Mouse (Mus musculus): Measurements from ENCODE around the gene Pigf. TPM values are rescaled to one million over a fixed set of nuclear protein-coding genes. Genes with fewer than 3 reads are reported as not detected.
A peak's percentile ranks its signal among the peaks of the same experiment; 100 is the strongest.

Pigf gene
- polyA plus RNA-seq, 1 experiment: not detected

DNA sequence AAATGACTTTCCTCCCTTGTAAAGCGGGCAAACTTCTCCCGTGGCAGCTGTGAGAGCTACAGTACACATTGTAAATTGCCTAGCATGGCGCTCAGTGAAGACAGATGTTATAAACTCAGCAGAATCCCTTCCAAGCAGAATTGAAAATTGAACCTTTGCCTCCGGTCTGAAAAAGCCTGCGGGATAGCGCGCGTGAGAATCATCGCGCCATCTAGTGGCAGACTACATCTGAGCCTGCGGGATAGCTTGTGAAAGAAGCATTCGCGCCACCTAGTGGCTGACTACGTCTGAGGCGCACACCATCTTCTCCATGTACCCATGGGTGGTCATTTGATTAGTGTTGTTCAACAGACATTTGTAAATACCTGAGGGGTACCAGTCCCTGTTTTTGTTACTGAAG lies 19.2 kb upstream of the Pigf start:
- peaks cover 5% of the 10 kb centered on the region for H3K4me1 ChIP-seq (ENCODE audit: control insufficient read depth, insufficient read depth, low read length)
- under 1% methylated on average over 15 of the region's 15 CpGs for WGBS
- TF ChIP-seq CTCF (IDR thresholded peaks at IDR 0.05; ENCODE audit: insufficient read depth, low read depth, low read length) (peak; percentile 100), POLR2A (IDR thresholded peaks at IDR 0.05; ENCODE audit: insufficient read depth, low read depth, low read length) (no peak)
- no peak overlapping the region for H3K4me3 ChIP-seq (ENCODE audit: insufficient read depth, low read depth, low read length)
- no peak overlapping the region for H3K27ac ChIP-seq (ENCODE audit: insufficient read depth, low read depth, low read length)

DNA sequence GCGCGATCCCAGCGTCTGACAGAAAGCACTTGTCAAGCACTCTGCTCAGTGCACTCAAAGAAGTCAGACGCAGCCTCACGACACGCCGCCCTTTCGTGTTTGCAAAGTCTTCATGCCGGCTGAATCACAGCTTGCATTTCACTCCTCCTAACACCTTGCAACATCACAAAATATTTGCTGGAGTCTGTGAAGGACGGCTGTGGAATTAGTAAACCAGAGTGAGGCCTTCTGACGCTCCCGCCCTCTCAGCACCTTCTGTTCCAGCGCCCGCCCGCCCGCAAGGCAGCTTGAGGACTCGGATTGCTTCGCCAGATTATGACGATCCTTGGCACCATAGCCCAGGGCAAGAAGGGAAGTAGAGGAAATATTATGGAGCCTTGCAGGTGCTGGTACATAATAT lies 16.5 kb upstream of the Pigf start:
- TF ChIP-seq POLR2A (IDR thresholded peaks at IDR 0.05; ENCODE audit: insufficient read depth, low read depth, low read length) (no peak), CTCF (IDR thresholded peaks at IDR 0.05; ENCODE audit: insufficient read depth, low read depth, low read length) (no peak)
- no peak overlapping the region for H3K27ac ChIP-seq (ENCODE audit: insufficient read depth, low read depth, low read length)

DNA sequence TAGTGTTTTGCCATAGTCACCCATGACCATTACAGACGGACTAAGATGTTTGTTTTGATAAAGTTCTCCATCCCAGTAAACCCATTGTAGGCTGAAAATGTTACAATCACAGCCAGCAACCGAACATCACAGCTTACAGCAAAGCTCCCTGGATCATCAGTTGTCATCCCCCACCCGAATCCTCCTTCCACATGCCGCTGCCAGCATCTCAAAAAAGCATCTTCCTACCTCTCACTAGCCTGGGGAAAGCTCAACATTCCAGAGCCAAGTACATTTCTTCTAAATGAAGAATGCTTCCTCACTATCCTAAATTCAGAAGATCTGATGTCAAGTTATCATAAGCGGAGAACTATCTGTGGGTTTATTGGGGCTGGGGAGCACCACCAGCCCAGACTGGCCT lies 13.3 kb upstream of the Pigf start:
- Histone ChIP-seq H3K4me1 (ENCODE audit: control insufficient read depth, insufficient read depth, low read length) (no peaks in the 10 kb centered on the region), H3K4me3 (ENCODE audit: insufficient read depth, low read depth, low read length) (no peak overlapping the region), H3K27ac (ENCODE audit: insufficient read depth, low read depth, low read length) (no peak overlapping the region)
- WGBS: 92% methylated on average over 5 of the region's 5 CpGs
- TF ChIP-seq CTCF (IDR thresholded peaks at IDR 0.05; ENCODE audit: insufficient read depth, low read depth, low read length): no peak

More for the DNA sequence above, 16.5 kb upstream of the Pigf start:
- Histone ChIP-seq H3K4me3 (ENCODE audit: insufficient read depth, low read depth, low read length) (no peak overlapping the region), H3K4me1 (ENCODE audit: control insufficient read depth, insufficient read depth, low read length) (no peaks in the 10 kb centered on the region)
- WGBS: 77% methylated on average over 19 of the region's 19 CpGs

DNA sequence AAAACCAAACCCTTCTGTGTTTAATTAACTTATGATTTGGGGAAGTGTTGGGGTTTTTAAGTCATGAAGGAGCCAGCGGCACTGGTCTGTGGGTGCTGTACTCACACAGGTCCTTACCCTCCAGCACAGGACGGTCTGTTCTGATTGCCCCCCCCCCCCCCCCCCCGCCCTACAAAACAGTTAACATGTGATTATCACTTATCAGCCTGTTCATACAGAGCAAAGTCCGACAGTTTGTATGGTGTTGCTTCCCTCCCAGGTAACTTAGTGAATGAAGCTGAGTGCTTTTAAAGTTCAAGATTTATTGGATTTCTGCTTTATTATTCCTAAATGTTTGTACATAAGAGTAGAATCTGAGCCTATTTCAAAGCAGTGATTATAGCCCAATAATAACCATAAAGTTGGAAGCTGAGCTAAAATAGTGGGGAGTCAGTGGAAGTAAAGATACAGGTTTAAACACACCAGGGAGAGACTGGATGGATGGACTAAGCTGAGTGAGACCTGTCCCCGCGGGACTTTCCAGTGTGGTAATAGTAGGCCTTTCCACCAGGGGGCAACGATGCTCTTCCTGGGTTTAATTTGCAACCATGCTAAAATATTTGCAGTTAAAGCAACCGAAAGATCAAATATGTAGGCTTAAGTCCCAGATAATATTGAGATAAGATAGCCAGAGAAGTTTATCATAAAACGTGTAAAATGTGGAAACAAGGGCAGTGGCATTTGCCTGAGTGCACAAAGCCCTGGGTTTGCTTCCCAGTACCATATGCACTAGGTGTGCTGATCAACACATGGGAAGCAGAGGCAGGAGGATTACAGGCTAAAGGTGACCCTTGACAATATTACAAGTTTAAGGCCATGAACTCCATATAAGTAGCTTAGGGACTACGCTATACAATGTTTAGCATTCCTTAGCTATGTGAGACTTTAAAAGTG lies 11.2 kb upstream of the Pigf start:
- 53% methylated on average over 10 of the region's 10 CpGs for WGBS
- TF ChIP-seq POLR2A (IDR thresholded peaks at IDR 0.05; ENCODE audit: insufficient read depth, low read depth, low read length) (no peak), CTCF (IDR thresholded peaks at IDR 0.05; ENCODE audit: insufficient read depth, low read depth, low read length) (no peak)

DNA sequence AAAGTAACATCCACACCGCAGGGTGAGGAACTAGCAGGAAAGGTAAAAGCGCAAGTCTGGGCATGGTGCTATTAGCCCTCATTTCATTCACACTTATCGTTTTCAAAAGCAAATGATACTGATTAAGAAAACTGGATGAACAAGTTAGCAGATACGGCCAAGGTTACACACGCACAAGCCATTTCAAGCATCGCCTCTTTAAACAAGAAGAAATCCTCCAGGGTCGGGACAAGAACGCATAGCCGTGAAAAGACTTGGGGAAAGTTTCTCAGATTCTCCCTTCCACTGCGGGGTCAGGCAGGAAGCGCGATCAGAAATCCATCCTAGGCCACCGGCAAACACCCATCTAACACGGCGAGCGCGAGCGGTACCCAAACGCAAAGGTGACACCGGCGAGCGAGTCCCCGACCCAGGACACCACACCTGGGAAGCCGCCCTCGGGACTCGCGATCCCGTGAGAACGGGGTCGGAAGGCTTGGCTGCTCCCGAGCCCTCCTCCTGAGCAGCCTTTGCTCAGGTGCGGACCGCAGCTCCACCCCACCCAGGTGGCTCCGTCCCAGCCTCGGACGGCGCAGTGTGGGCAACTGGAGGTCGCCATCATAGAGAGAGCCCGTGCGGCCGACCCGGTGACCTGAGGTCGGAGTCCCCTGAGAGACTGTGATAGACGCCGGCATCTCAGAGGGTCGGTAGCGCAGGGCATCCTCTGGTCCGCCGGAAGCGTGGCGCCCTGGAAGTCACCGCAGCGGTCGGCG lies 539 bp downstream of the Pigf start:
- H3K4me3 ChIP-seq (ENCODE audit: insufficient read depth, low read depth, low read length): peak overlapping the region; percentile 72
- no peaks in the 10 kb centered on the region for H3K4me1 ChIP-seq (ENCODE audit: control insufficient read depth, insufficient read depth, low read length)
- 1% methylated on average over 55 of the region's 55 CpGs for WGBS
- no peak overlapping the region for H3K27ac ChIP-seq (ENCODE audit: insufficient read depth, low read depth, low read length)
- no peak for TF ChIP-seq CTCF (IDR thresholded peaks at IDR 0.05; ENCODE audit: insufficient read depth, low read depth, low read length)
- TF ChIP-seq POLR2A (IDR thresholded peaks at IDR 0.05; ENCODE audit: insufficient read depth, low read depth, low read length): 0 out of 2 replicates have a peak, but pooled peaks have one; percentile 4

More for the DNA sequence above, 11.2 kb upstream of the Pigf start:
- Histone ChIP-seq H3K4me3 (ENCODE audit: insufficient read depth, low read depth, low read length) (no peak overlapping the region), H3K4me1 (ENCODE audit: control insufficient read depth, insufficient read depth, low read length) (no peaks in the 10 kb centered on the region), H3K27ac (ENCODE audit: insufficient read depth, low read depth, low read length) (no peak overlapping the region)

DNA sequence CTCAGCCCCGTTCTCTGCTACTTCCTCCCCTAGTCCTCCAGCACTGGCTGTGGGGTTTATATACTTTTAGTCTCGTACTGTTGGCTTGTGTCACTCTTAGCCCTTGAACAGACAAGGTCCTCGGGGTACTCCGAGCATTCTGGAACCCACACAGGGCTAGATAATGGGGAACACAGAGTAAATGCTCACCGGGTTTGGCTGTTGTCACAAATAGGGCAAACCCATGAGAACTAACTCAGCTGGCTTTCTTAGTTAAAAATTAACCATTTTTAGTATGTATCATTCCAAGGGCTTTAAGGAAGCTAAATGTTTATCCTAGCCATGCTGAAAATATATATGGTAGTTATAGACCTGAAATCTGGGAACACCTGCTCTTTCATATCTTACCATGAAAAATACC lies 5.5 kb downstream of the Pigf start:
- Histone ChIP-seq H3K27ac (ENCODE audit: insufficient read depth, low read depth, low read length) (no peak overlapping the region), H3K4me1 (ENCODE audit: control insufficient read depth, insufficient read depth, low read length) (no peaks in the 10 kb centered on the region), H3K4me3 (ENCODE audit: insufficient read depth, low read depth, low read length) (no peak overlapping the region)
- no peak for TF ChIP-seq POLR2A (IDR thresholded peaks at IDR 0.05; ENCODE audit: insufficient read depth, low read depth, low read length)
- no peak for TF ChIP-seq CTCF (IDR thresholded peaks at IDR 0.05; ENCODE audit: insufficient read depth, low read depth, low read length)
- 90% methylated on average over 5 of the region's 5 CpGs for WGBS

DNA sequence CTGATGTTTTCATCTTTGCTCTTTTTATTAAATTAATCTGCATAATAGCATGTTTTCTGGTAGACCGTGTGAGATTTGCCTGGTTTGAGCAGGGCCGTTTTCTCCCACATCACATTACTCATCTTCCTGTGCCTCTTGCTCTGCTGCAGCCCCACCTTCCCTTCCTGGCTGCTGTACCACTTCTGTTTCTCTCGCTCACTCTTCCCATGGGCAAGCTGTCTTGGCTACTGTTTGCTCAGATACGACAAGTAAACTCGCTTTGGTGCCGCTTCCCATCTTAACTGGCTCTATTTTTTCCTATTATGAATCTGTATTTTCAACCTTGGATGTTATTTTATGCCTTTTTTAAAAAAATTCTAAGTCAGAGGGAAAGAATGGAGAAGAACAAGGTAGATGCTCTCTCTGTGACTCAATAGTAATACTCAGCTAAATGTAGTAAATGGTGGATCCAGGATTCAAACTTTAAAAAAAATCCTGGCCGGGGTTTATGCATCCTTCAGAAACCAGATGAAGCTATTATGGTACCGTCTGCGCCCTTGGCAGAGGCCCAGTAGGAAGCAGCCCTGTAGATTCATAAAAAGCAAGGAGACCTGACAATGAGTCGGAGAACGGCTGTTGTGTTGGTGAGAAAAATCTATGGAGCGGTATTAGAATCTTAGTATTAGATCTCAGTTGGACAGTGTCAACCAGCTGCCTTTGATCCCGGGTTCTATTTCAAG lies 13.7 kb downstream of the Pigf start:
- Histone ChIP-seq H3K4me3 (ENCODE audit: insufficient read depth, low read depth, low read length) (no peak overlapping the region), H3K4me1 (ENCODE audit: control insufficient read depth, insufficient read depth, low read length) (0 out of 2 replicates have a peak, but pooled peaks cover 2% of the 10 kb centered on the region), H3K27ac (ENCODE audit: insufficient read depth, low read depth, low read length) (no peak overlapping the region)
- 35% methylated on average over 13 of the region's 13 CpGs for WGBS
- TF ChIP-seq POLR2A (IDR thresholded peaks at IDR 0.05; ENCODE audit: insufficient read depth, low read depth, low read length) (no peak), CTCF (IDR thresholded peaks at IDR 0.05; ENCODE audit: insufficient read depth, low read depth, low read length) (no peak)

DNA sequence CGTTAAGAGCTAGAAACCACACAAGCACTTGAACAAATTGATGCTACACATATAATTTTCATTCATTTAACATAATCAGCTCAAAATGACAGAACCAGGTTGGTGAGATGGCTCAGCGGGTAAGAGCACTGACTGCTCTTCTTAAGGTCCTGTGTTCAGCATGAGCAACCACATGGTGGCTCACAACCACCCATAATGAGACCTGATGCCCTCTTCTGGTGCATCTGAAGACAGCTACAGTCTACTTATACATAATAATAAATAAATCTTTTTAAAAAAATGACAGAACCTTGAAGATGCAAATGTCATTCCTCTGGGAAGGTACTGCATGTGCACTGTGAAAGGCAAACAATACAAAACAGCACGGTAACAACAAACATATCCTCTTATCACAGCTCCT lies 16.3 kb downstream of the Pigf start:
- Histone ChIP-seq H3K4me3 (ENCODE audit: insufficient read depth, low read depth, low read length) (no peak overlapping the region), H3K4me1 (ENCODE audit: control insufficient read depth, insufficient read depth, low read length) (peaks cover 12% of the 10 kb centered on the region), H3K27ac (ENCODE audit: insufficient read depth, low read depth, low read length) (no peak overlapping the region)
- no peak for TF ChIP-seq POLR2A (IDR thresholded peaks at IDR 0.05; ENCODE audit: insufficient read depth, low read depth, low read length)
- no peak for TF ChIP-seq CTCF (IDR thresholded peaks at IDR 0.05; ENCODE audit: insufficient read depth, low read depth, low read length)
- 84% methylated on average over 3 of the region's 3 CpGs for WGBS
